Mouse (Mus musculus): ENCODE data around the gene Jarid2. TPM values are rescaled to one million over a fixed set of nuclear protein-coding genes. Genes with fewer than 3 reads are reported as not detected.

Jarid2 gene
- 13.9 and 15.5 TPM in 2 replicates for polyA plus RNA-seq (2015; fragmentation: Nextera tagmentation; extraction: Ambion mirVana)

DNA sequence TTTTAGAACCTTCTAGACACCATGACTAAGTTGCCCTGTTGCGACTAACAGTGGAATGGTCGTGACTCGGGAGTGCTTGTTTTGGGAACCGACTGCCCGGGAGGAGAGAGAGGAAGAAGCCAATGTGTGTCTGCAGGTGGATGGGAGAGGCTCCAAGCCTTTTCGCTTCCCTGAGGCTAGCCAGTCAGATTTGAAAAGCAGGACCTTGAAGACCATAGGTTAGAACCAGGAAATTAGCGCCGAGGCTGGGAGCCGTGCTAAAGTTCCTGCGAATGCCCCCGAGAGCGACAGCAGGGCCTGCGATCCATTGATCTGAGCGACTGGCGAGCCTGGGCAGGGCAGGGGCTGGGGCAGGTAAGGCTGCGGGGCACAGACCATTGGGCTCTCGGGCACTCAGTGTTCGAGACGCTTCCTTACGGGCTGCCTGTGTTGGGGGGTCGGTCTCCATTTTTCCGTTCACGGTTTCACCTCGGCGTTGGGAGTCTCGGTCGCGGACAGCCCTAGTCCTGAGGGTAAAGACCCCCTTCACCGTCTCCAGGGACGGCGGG is at the start of gene Jarid2:
TSS of gene Jarid2 (plus strand) at position 51 of the 548 bp plus-strand sequence.

